Mouse (Mus musculus): ENCODE results near the gene Klhl15.

GRCm38 (mm10) chrX:94302928-94303327 is 68.5 kb downstream of the Klhl15 start:
- no peak for TF ChIP-seq POLR2A (IDR thresholded peaks at IDR 0.05; ENCODE audit: borderline replicate concordance, extremely low read depth, low read depth, low read length)
- no peak for TF ChIP-seq CTCF (IDR thresholded peaks at IDR 0.05; ENCODE audit: insufficient read depth, low read length)
